In genomic region chr12:55798745-55799144, GRCm38 (mm10) we compare ENCODE assay signal across 18 mouse cellular contexts.
"Had no signal": no experiment of that assay in that cellular context is flagged by ENCODE, and none has a peak within 500 bp of the region (broad histone marks: within the 10 kb centered on the region; RNA-seq: fewer than 3 reads in every experiment).

No protein-coding gene starts in this region.

- DNase-seq: lung, adult 18-20 months; lung, embryonic 14.5 days; lung, postnatal 10 days; lung, postnatal 4 days; midbrain, embryonic 14.5 days; retina, postnatal 1 day; right cerebral cortex, adult 18-20 months; right cerebral cortex, postnatal 25 days; right cerebral cortex, postnatal 4 days; spleen, adult 18-20 months; thymus, adult 18-20 months; thymus, postnatal 14 days; thymus, postnatal 4 days had no signal

- H3K27me3 ChIP-seq: midbrain, embryonic 12.5 days; neural tube, embryonic 13.5 days; neural tube, embryonic 15.5 days had no signal

- H3K9ac ChIP-seq: lung, embryonic 14.5 days; midbrain, embryonic 12.5 days; neural tube, embryonic 13.5 days; neural tube, embryonic 15.5 days had no signal

- H3K36me3 ChIP-seq: midbrain, embryonic 12.5 days; neural tube, embryonic 13.5 days had no signal

- H3K27ac ChIP-seq: midbrain, embryonic 10.5 days; midbrain, embryonic 12.5 days; neural tube, embryonic 13.5 days; neural tube, embryonic 15.5 days had no signal

- H3K4me1 ChIP-seq: midbrain, embryonic 10.5 days; midbrain, embryonic 12.5 days; neural tube, embryonic 13.5 days; neural tube, embryonic 15.5 days had no signal

- H3K4me3 ChIP-seq: midbrain, embryonic 10.5 days; midbrain, embryonic 12.5 days; myocyte; neural tube, embryonic 13.5 days; neural tube, embryonic 15.5 days had no signal
